Mouse (Mus musculus) liver, embryonic 12.5 days (tissue): Measurements from ENCODE around the gene Plekhm1. TPM values are rescaled to one million over a fixed set of nuclear protein-coding genes. Genes with fewer than 3 reads are reported as not detected.
A peak's percentile ranks its signal among the peaks of the same experiment; 100 is the strongest.
"Not testable (repeated sequence)": the region's sequence is repeated elsewhere in the genome, so short reads cannot be mapped to it uniquely, and the experiment has no call there.

ENCODE experiments used
- ATAC-seq: fragments of 200-750 bp; cut with Nextera tagmentation; 2 replicates; pipeline ENCODE4 v1.8.0; 2017; ENCODE audit warnings: moderate number of reproducible peaks, mild to moderate bottlenecking, moderate library complexity
- H3K27ac ChIP-seq: fragments of 300-500 bp; sonication (generic); 2 replicates; pipeline ENCODE4 v1.5.1; 2016; ENCODE audit warnings: mild to moderate bottlenecking
- H3K27me3 ChIP-seq: fragments of 300-500 bp; sonication (generic); replicated peaks from 2 replicates; pipeline ENCODE4 v1.6.1; 2016; ENCODE audit warnings: mild to moderate bottlenecking, moderate library complexity
- H3K36me3 ChIP-seq: fragments of 300-500 bp; sonication (generic); 2 replicates; pipeline ENCODE4 v1.6.1; 2016; ENCODE audit warnings: mild to moderate bottlenecking, moderate library complexity
- H3K4me1 ChIP-seq: fragments of 300-500 bp; sonication (generic); 2 replicates; pipeline ENCODE4 v1.6.1; 2016
- H3K4me2 ChIP-seq: fragments of 300-500 bp; sonication (generic); 2 replicates; pipeline ENCODE4 v1.6.1; 2016; ENCODE audit warnings: mild to moderate bottlenecking, moderate library complexity
- H3K4me3 ChIP-seq: fragments of 300-500 bp; sonication (generic); 2 replicates; pipeline ENCODE4 v1.5.1; 2016; ENCODE audit warnings: mild to moderate bottlenecking, moderate library complexity
- H3K9ac ChIP-seq: fragments of 300-500 bp; sonication (generic); 2 replicates; pipeline ENCODE4 v1.6.1; 2016; ENCODE audit warnings: mild to moderate bottlenecking, moderate library complexity
- H3K9me3 ChIP-seq: fragments of 300-500 bp; sonication (generic); replicated peaks from 2 replicates; pipeline ENCODE4 v1.6.1; 2016; ENCODE audit warnings: mild to moderate bottlenecking, moderate library complexity
- WGBS: fragments of 180-500 bp; shearing (Covaris S2); methylation state at CpG from one replicate; pipeline ENCODE4 v1.1.7; 2016; ENCODE audit not compliant: insufficient replicate concordance; 5-methylcytosine and 5-hydroxymethylcytosine counted together
- polyA plus RNA-seq: library from polyadenylated mRNA; unstranded; fragments of >200 nt; fragmentation: Nextera tagmentation; extraction: Ambion mirVana; gene quantifications from 2 replicates; pipeline ENCODE4 v1.2.1, GENCODE M21; 2016

Gene Plekhm1
- polyA plus RNA-seq: 5.2 and 5.3 TPM in 2 replicates

DNA sequence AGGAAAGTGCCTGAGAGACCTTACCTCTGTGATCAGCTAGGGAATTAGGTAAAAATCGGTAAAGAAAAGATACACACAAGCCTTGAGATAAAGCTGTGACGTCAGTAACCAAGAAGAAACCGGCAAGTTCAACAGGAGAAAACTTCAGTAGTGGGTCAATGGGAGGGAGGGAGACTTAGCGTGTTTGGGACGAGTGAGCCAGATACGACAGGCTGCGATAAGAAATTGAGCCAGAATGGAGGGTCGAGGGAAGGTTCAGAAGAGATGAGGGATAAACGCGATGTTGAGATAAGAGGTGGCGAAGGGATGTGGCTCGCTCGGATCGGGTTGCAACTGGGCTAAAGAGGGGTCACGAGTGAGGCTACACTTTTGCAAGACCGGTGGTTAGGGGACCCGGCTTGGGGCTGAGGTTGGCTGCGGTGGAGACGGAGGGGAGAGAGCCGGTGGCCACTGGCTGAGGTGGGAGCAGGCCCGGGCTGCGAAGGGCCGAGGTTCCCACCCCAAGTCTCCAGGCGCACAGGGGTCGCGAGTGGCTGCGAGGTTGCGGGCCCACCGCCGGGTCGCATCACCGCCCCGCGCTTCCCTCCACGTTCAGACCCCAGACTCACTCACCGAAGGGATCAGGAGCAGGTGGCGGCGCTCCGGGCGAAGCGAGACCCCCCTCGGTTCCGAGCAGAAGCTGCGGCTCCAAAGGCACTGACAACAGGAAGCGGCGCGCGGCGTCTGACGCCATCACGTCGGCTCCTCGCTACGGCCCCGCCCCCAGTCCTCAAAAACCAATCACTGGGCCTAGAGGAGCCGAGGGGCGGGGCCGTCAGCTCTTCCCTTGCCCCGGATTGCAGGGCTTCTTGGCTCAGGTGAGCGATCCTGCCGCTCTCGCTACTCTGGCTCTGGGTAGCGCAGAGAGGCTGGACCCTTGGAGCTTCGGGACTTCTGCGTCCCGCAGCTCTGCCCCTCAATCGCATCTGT is at the start of gene Plekhm1:
Gene Plekhm1, minus strand, starts transcription at position 707 of the 969 bp plus-strand sequence.
- WGBS: under 1% methylated on average over 57 of the region's 67 CpGs
- peak within 1 kb of the TSS; percentile 77 for H3K4me2 ChIP-seq
- H3K9ac ChIP-seq: peak within 1 kb of the TSS; percentile 89
- peaks cover 20% of the 10 kb centered on the region for H3K4me1 ChIP-seq
- H3K9me3 ChIP-seq: no peaks in the 10 kb centered on the region
- H3K4me3 ChIP-seq: peak within 1 kb of the TSS; percentile 86
- ATAC-seq: peak; percentile 98
- H3K27me3 ChIP-seq: no peaks in the 10 kb centered on the region
- H3K27ac ChIP-seq: peak within 1 kb of the TSS; percentile 80
- peaks cover 8% of the 10 kb centered on the region; the same call in 1 of the 2 replicates for H3K36me3 ChIP-seq

DNA sequence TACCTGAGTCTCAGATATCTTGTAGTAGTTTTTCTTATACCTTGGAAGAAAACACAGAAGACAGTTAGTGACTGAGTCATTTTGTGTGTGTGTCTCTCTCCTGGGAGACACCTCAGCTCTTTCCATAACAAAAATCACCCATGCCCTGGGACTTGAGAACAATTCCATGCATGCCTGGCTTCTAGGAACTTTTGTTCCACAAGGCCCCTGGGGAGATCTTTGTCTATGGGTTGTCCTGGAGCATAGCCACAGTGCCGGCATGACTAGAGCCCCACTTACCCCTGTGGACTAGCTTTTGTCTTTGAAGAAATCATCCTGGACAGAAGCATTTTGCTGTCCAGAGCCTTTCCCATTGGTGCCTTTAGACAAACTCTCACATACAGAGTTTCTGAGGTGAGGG is 38.6 kb upstream of the Plekhm1 start:
- ATAC-seq, H3K4me2 ChIP-seq, H3K9ac ChIP-seq, H3K27ac ChIP-seq, H3K4me3 ChIP-seq, H3K36me3 ChIP-seq, H3K4me1 ChIP-seq, H3K9me3 ChIP-seq, H3K27me3 ChIP-seq: not testable (repeated sequence)
- 87% methylated on average over 1 of the region's 1 CpGs for WGBS

DNA sequence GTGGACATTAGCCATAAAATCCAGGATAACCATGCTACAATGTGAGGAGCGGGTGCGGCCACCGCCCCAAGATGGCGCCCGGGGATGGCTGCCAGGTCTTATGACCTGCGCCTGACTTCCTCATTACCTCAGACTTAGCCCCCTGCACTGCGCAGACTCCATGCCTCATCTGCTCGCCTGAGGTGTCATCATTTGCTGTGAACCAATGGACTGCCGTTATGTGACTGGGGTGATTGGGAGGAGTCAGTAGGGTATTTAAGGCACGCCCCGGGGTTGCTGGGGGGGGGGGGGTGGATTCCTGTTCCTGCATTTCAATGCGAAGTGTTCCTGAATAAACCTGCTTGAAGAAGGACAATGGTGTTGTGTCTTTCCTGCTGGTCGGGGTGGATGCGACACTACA is 37.2 kb upstream of the Plekhm1 start:
- not testable (repeated sequence) for H3K27me3 ChIP-seq, H3K4me3 ChIP-seq, H3K27ac ChIP-seq, H3K4me1 ChIP-seq, ATAC-seq, H3K9me3 ChIP-seq, H3K36me3 ChIP-seq, H3K4me2 ChIP-seq, H3K9ac ChIP-seq
- 82% methylated on average over 14 of the region's 14 CpGs for WGBS

DNA sequence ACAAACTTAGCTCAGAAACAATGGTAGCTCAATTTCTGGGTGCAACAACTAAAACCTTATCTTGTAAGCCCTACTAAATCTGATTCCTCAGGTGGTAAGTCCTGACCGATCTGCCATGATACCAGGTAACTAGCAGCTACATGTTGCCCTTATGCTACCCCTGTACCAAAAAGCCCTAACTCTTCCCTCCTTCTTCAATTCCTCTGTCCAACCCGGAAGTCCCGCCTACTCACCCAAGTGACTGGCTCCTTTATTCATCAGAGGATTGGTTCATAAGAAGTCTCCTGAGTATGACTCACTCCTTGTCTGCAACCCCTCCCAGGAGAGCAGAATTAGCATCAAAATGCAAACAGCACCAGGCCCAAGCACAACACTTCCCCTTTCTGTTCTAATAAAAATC is 31.2 kb upstream of the Plekhm1 start:
- ATAC-seq: no peak
- H3K27ac ChIP-seq: no peak overlapping the region
- H3K9ac ChIP-seq: no peak overlapping the region
- no peak overlapping the region for H3K4me3 ChIP-seq
- no peaks in the 10 kb centered on the region for H3K27me3 ChIP-seq
- H3K4me2 ChIP-seq: no peak overlapping the region
- no peaks in the 10 kb centered on the region for H3K4me1 ChIP-seq
- 86% methylated on average over 3 of the region's 3 CpGs for WGBS
- H3K9me3 ChIP-seq: no peaks in the 10 kb centered on the region
- no peaks in the 10 kb centered on the region for H3K36me3 ChIP-seq

GRCm38 (mm10) chr11:103436282-103436681 is 23.8 kb upstream of the Plekhm1 start:
- 0 out of 2 replicates have a peak, but pooled peaks have one; percentile 30 for ATAC-seq
- 27% methylated on average over 5 of the region's 5 CpGs for WGBS
- Histone ChIP-seq H3K4me1 (0 out of 2 replicates have a peak, but pooled peaks cover 5% of the 10 kb centered on the region), H3K27me3 (no peaks in the 10 kb centered on the region), H3K9me3 (no peaks in the 10 kb centered on the region), H3K27ac (no peak overlapping the region), H3K9ac (no peak overlapping the region), H3K4me2 (no peak overlapping the region), H3K36me3 (no peaks in the 10 kb centered on the region), H3K4me3 (no peak overlapping the region)

DNA sequence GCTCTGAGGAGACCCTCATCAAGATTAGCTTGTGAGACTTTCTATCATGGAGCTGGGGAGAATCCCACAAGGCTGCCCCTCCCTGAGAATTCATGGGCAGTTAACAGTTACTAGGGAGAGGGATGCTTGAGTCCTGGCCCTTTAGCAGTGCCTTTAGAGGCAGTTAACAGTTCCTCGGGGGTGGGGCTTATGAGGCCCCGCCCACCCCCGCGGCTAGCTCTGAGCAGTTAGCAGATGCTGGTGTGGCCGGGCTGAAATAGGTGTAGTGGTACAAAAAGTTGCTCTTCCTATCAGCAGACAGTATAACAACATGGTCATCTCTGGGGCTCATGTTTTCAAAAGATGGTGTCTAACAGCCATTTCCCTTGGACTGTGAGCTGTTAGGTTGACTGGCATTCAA is 12.5 kb upstream of the Plekhm1 start:
- no peak for ATAC-seq
- Histone ChIP-seq H3K4me1 (no peaks in the 10 kb centered on the region), H3K27ac (no peak overlapping the region), H3K9me3 (no peaks in the 10 kb centered on the region), H3K4me3 (no peak overlapping the region), H3K27me3 (no peaks in the 10 kb centered on the region), H3K4me2 (no peak overlapping the region), H3K9ac (no peak overlapping the region), H3K36me3 (no peaks in the 10 kb centered on the region)
- WGBS: 19% methylated on average over 5 of the region's 5 CpGs

DNA sequence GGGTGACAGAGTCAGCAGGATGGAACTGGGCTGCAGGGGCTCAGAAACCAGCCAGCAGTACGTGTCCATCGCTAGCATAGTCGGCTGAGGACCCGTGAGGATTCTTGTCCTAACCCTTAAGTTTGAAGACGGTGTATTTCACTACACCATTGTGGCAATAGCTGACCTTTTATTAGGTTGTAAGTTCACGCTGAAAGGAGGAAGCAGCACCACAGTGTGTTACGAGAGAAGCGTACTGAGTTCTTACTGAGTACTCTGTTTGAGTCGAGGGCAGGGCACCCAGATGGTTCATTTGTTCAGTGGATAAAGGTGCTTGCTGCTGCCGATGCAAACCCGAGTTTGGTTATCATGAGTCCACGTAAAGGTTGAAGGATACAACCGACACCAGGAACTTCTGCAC is 7.2 kb upstream of the Plekhm1 start:
- H3K4me2 ChIP-seq: no peak overlapping the region
- ATAC-seq: no peak
- no peak overlapping the region for H3K27ac ChIP-seq
- WGBS: 67% methylated on average over 13 of the region's 13 CpGs
- no peaks in the 10 kb centered on the region for H3K4me1 ChIP-seq
- no peaks in the 10 kb centered on the region for H3K9me3 ChIP-seq
- H3K27me3 ChIP-seq: no peaks in the 10 kb centered on the region
- no peak overlapping the region for H3K9ac ChIP-seq
- H3K4me3 ChIP-seq: no peak overlapping the region
- no peaks in the 10 kb centered on the region for H3K36me3 ChIP-seq

GRCm38 (mm10) chr11:103419226-103419625 is 6.7 kb upstream of the Plekhm1 start:
- H3K27me3 ChIP-seq: no peaks in the 10 kb centered on the region
- ATAC-seq: no peak
- no peak overlapping the region for H3K27ac ChIP-seq
- no peak overlapping the region for H3K4me2 ChIP-seq
- no peak overlapping the region for H3K9ac ChIP-seq
- H3K4me3 ChIP-seq: no peak overlapping the region
- no peaks in the 10 kb centered on the region for H3K36me3 ChIP-seq
- H3K4me1 ChIP-seq: no peaks in the 10 kb centered on the region
- 44% methylated on average over 5 of the region's 5 CpGs for WGBS
- H3K9me3 ChIP-seq: no peaks in the 10 kb centered on the region

DNA sequence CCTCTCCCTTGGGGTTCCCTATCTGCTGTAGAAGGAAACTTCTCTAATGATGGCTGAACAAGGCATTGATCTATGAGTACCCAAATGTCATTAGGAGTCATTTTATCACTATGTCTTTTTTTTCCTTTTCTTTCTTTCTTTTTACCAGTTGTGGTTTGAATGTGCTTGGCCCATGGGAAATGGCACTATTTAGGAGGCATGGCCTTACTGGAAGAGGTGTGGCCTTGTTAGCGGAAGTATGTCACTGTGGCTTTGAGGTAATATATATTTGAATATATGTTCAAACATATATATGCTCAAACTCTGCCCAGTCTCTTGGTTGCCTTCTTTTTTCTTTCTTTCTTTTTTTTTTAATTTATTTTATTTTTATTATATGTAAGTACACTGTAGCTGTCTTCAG is 1.0 kb upstream of the Plekhm1 start:
- no peak overlapping the region for H3K4me3 ChIP-seq
- ATAC-seq: no peak
- peak overlapping the region; percentile 77 for H3K4me2 ChIP-seq
- peaks cover 20% of the 10 kb centered on the region for H3K4me1 ChIP-seq
- H3K27ac ChIP-seq: no peak overlapping the region
- peaks cover 7% of the 10 kb centered on the region; the same call in 1 of the 2 replicates for H3K36me3 ChIP-seq
- no peaks in the 10 kb centered on the region for H3K27me3 ChIP-seq
- H3K9ac ChIP-seq: no peak overlapping the region
- 86% methylated on average over 1 of the region's 1 CpGs for WGBS
- no peaks in the 10 kb centered on the region for H3K9me3 ChIP-seq

DNA sequence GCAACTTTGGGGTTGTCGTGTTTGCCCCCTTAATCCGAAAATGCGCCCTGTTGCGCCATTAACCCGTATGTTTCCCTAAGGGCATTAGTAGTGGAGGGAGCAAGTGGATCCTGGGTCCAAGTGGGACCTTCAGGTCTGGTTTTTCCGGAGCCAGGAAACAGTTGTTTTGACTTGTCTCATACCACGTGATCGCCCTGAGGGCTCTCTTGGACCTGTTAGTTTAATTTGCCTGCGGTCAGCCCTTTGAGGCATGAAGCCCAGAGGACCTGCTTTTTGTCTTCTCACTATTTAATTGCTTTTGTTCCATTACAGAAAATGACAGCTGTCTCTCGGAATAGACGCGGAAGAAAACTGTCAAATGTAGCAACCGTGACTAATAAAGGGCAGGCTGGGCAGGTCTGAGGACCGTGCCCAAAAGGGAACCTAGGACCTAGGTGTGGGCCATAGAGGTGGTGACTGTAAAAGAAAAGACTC is 500 bp upstream of the Plekhm1 start:
- peak overlapping the region; percentile 77 for H3K4me2 ChIP-seq
- H3K9ac ChIP-seq: peak overlapping the region; percentile 65
- H3K4me1 ChIP-seq: peaks cover 20% of the 10 kb centered on the region
- H3K27me3 ChIP-seq: no peaks in the 10 kb centered on the region
- H3K36me3 ChIP-seq: peaks cover 8% of the 10 kb centered on the region; the same call in 1 of the 2 replicates
- 5% methylated on average over 14 of the region's 14 CpGs for WGBS
- ATAC-seq: peak; percentile 20
- peak overlapping the region; percentile 86 for H3K4me3 ChIP-seq
- no peak overlapping the region for H3K27ac ChIP-seq
- H3K9me3 ChIP-seq: no peaks in the 10 kb centered on the region

- no peak for ATAC-seq
- H3K27me3 ChIP-seq: no peaks in the 10 kb centered on the region
- peaks cover 12% of the 10 kb centered on the region; the same call in 1 of the 2 replicates for H3K36me3 ChIP-seq
- H3K9ac ChIP-seq: peak overlapping the region; percentile 89
- peaks cover 20% of the 10 kb centered on the region for H3K4me1 ChIP-seq
- no peak overlapping the region for H3K27ac ChIP-seq
- peak overlapping the region; percentile 86 for H3K4me3 ChIP-seq
- H3K9me3 ChIP-seq: no peaks in the 10 kb centered on the region
- 70% methylated on average over 1 of the region's 1 CpGs for WGBS
- peak overlapping the region; percentile 77 for H3K4me2 ChIP-seq
These were observed 1.2 kb downstream of the Plekhm1 start for GRCm38 (mm10) chr11:103411301-103411700.

- Histone ChIP-seq H3K4me1 (peaks cover 31% of the 10 kb centered on the region), H3K9me3 (no peaks in the 10 kb centered on the region), H3K27ac (no peak overlapping the region), H3K4me2 (no peak overlapping the region), H3K9ac (no peak overlapping the region), H3K36me3 (peaks cover 31% of the 10 kb centered on the region), H3K27me3 (no peaks in the 10 kb centered on the region), H3K4me3 (no peak overlapping the region)
- 86% methylated on average over 13 of the region's 13 CpGs for WGBS
- no peak for ATAC-seq
These were observed 3.6 kb downstream of the Plekhm1 start for GRCm38 (mm10) chr11:103408880-103409279.
